Mouse (Mus musculus) adrenal gland, postnatal 0 days (tissue): ENCODE measurements around the gene Msh2. TPM values are rescaled to one million over a fixed set of nuclear protein-coding genes. Genes with fewer than 3 reads are reported as not detected.

Source experiments
- polyA plus RNA-seq: library from polyadenylated mRNA; unstranded; fragments of >200 nt; fragmentation: Nextera tagmentation; extraction: Ambion mirVana; gene quantifications from 2 replicates; pipeline ENCODE4 v1.2.1, GENCODE M21; 2015

Msh2 gene
- polyA plus RNA-seq, result 37.5 and 43.3 TPM in 2 replicates

DNA sequence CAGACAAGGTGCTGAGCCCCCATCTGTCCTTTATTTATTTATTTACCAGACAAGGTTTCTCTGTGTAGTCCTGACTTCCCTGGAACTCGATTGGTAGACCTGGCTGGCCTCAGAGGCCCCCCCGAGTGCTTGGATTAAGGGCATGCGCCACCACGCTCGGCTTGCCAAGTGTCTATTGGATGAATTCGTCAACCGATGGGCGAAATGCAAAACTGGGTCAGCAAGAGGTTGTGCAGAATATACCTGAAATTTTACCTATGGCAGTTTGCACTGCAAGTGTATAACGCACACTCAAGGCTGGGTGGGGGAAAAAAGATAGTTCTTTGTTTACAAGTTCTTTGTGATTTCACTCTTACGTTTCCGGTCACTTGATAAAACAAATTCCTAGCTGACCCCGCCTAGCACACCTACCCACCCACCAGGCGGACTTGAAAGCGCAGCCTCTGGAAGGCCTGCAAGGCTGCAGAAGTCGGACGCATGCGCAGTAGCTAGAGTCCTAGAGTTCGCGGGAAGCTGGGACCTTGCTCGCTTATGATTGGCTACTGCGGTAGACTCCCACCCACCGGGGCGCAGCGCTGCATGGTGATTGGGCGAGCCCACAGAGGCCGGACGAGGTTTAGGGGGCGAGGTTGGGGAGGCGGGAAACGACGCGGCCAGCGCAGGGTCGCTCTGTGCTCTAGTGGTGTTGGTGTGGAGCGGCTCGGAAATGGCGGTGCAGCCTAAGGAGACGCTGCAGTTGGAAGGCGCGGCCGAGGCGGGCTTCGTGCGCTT, at the start of gene Msh2:
Msh2 (plus strand) TSS at position 441 of the 771 bp plus-strand sequence.

Other genes starting within 250 kb of the Msh2 start
- not detected in 2 replicates for gene Stpg4, start 244.6 kb upstream of the Msh2 start, polyA plus RNA-seq
- gene Calm2, start 225.4 kb upstream of the Msh2 start, polyA plus RNA-seq, result 1,527 and 1,939 TPM in 2 replicates
- 5.2 and 14.5 TPM in 2 replicates for gene Epcam, start 36.4 kb upstream of the Msh2 start, polyA plus RNA-seq
- 0.60 and 0.95 TPM in 2 replicates for gene Kcnk12, start 125.7 kb downstream of the Msh2 start, polyA plus RNA-seq
- gene Rpl36-ps4, start 248.6 kb downstream of the Msh2 start, polyA plus RNA-seq, result not detected in 2 replicates